Mouse (Mus musculus): ENCODE data around the gene Samt2. TPM values are rescaled to one million over a fixed set of nuclear protein-coding genes. Genes with fewer than 3 reads are reported as not detected.

The Samt2 gene
- total RNA-seq (2023) = not detected

GRCm38 (mm10) chrX:154579260-154579659 lies at the start of gene Samt2:
Gene Samt2, minus strand, starts transcription at chrX:154579360.

Other genes with a start within 250 kb of the Samt2 start
- not detected for gene 4930524N10Rik, start 236.0 kb downstream of the Samt2 start, total RNA-seq (2023)
- gene Samt4, start 97.4 kb downstream of the Samt2 start, total RNA-seq (2023) = not detected

Measured in CD4-positive naive resting alpha-beta T cell, adult 57 days (primary cell).